ENCODE assay signal across 18 mouse cellular contexts in genomic region chr11:97487656-97488055, GRCm38 (mm10). TPM values are rescaled to one million over a fixed set of nuclear protein-coding genes. Genes with fewer than 3 reads are reported as not detected.
"Had no signal": no experiment of that assay in that cellular context is flagged by ENCODE, and none has a peak within 500 bp of the region (broad histone marks: within the 10 kb centered on the region; RNA-seq: fewer than 3 reads in every experiment).

No protein-coding gene starts in this region.

- H3K27ac ChIP-seq: left cerebral cortex, adult 2 months; liver, embryonic 13.5 days had no signal

- H3K27me3 ChIP-seq: liver, embryonic 13.5 days had no signal

- H3K9ac ChIP-seq: liver, embryonic 13.5 days had no signal

- ATAC-seq: intestine, embryonic 16.5 days had no signal

- H3K4me3 ChIP-seq: left cerebral cortex, adult 2 months; liver, embryonic 13.5 days had no signal

- H3K4me2 ChIP-seq: liver, embryonic 13.5 days; midbrain, embryonic 11.5 days had no signal

- DNase-seq: kidney, adult 2 months; kidney, postnatal 10 days; kidney, postnatal 36 days; layer of hippocampus, postnatal 36 days; liver, embryonic 13.5 days; lung, adult 2 months; lung, postnatal 14 days; lung, postnatal 4 days; midbrain, embryonic 14.5 days; right cerebral cortex, postnatal 4 days had no signal

- H3K9me3 ChIP-seq: liver, embryonic 13.5 days had no signal

RNA-seq across cellular contexts. Expression of gene 4933428G20Rik, which starts 12.5 kb away (rescaled TPM):
- polyA plus RNA-seq: kidney, adult 2 months; limb, embryonic 11.5 days; liver, adult 2 months; midbrain, embryonic 11.5 days; midbrain, embryonic 14.5 days; neural tube, embryonic 11.5 days; spleen, adult 2 months; urinary bladder, adult 2 months had no signal
